Mouse (Mus musculus) heart, postnatal 0 days (tissue): Measurements from ENCODE around the gene Sde2. TPM values are rescaled to one million over a fixed set of nuclear protein-coding genes. Genes with fewer than 3 reads are reported as not detected.
A peak's percentile ranks its signal among the peaks of the same experiment; 100 is the strongest.
"Not testable (repeated sequence)": the region's sequence is repeated elsewhere in the genome, so short reads cannot be mapped to it uniquely, and the experiment has no call there.

Experiments
- ATAC-seq: fragments of 200-750 bp; cut with Nextera tagmentation; 2 replicates; pipeline ENCODE4 v1.8.0; 2017; ENCODE audit warnings: low read depth, moderate number of reproducible peaks, moderate library complexity; ENCODE audit not compliant: insufficient read depth
- DNase-seq: peaks from one replicate; pipeline ENCODE4 v3.0.0-alpha.2; 2016; ENCODE audit warnings: low spot score
- H3K27ac ChIP-seq: fragments of 300-500 bp; sonication (generic); 2 replicates; pipeline ENCODE4 v1.5.1; 2014; ENCODE audit warnings: low read depth, mild to moderate bottlenecking
- H3K27me3 ChIP-seq: fragments of 300-500 bp; sonication (generic); 2 replicates; pipeline ENCODE4 v1.6.1; 2014; ENCODE audit warnings: low read length, mixed read lengths; ENCODE audit not compliant: control insufficient read depth, insufficient read depth
- H3K36me3 ChIP-seq: fragments of 300-500 bp; sonication (generic); replicated peaks from 2 replicates; pipeline ENCODE4 v1.6.1; 2014; ENCODE audit warnings: low read length, mixed read lengths; ENCODE audit not compliant: control insufficient read depth, insufficient read depth
- H3K4me1 ChIP-seq: fragments of 300-500 bp; sonication (generic); 2 replicates; pipeline ENCODE4 v1.6.1; 2014; ENCODE audit warnings: antibody characterized with exemption; ENCODE audit not compliant: control insufficient read depth, insufficient read depth
- H3K4me2 ChIP-seq: fragments of 300-500 bp; sonication (generic); 2 replicates; pipeline ENCODE4 v1.6.1; 2014; ENCODE audit warnings: low read depth, mild to moderate bottlenecking, low read length, moderate library complexity
- H3K4me3 ChIP-seq: fragments of 300-500 bp; sonication (generic); 2 replicates; pipeline ENCODE4 v1.5.1; 2014; ENCODE audit warnings: low read depth, low read length
- H3K9ac ChIP-seq: fragments of 300-500 bp; sonication (generic); replicated peaks from 2 replicates; pipeline ENCODE4 v1.6.1; 2014; ENCODE audit warnings: low read depth, low read length, mixed read lengths
- H3K9me3 ChIP-seq: fragments of 300-500 bp; sonication (generic); replicated peaks from 2 replicates; pipeline ENCODE4 v1.6.1; 2016; ENCODE audit warnings: low read length; ENCODE audit not compliant: control insufficient read depth
- CTCF ChIP-seq: IDR thresholded peaks from 2 replicates; pipeline ENCODE4 v1.5.1; 2016; ENCODE audit warnings: antibody characterized with exemption, control low read depth, low read depth
- EP300 ChIP-seq: IDR thresholded peaks from 2 replicates; pipeline ENCODE4 v1.6.1; 2016; ENCODE audit warnings: antibody characterized with exemption, low read depth
- WGBS: fragments of 180-500 bp; shearing (Covaris S2); extraction: QIAGEN DNeasy Blood & Tissue Kit; methylation state at CpG from one replicate; pipeline ENCODE4 v1.1.7; 2014; 5-methylcytosine and 5-hydroxymethylcytosine counted together
- polyA plus RNA-seq: library from polyadenylated mRNA; unstranded; fragments of >200 nt; fragmentation: Nextera tagmentation; extraction: Ambion mirVana; gene quantifications from 2 replicates; pipeline ENCODE4 v1.2.1, GENCODE M21; 2015
- total RNA-seq: library from RNA; depleted of rRNA; stranded (reverse); fragments of >200 nt; gene quantifications from 2 replicates; pipeline ENCODE4 v1.2.3, GENCODE M21; 2014; ENCODE audit warnings: low replicate concordance

Gene Sde2
- total and polyA plus RNA-seq, 2 experiments from 2014 or later: 9.8 to 15.8 TPM

GRCm38 (mm10) chr1:180826634-180827033 is 24.3 kb upstream of the Sde2 start:
- 92% methylated on average over 4 of the region's 4 CpGs for WGBS
- H3K4me3 ChIP-seq: no peak overlapping the region
- peaks cover 16% of the 10 kb centered on the region for H3K4me1 ChIP-seq
- no peak for TF ChIP-seq CTCF
- no peak for TF ChIP-seq EP300
- H3K4me2 ChIP-seq: no peak overlapping the region
- no peaks in the 10 kb centered on the region for H3K36me3 ChIP-seq
- no peak overlapping the region for H3K27ac ChIP-seq
- ATAC-seq: no peak
- H3K27me3 ChIP-seq: no peaks in the 10 kb centered on the region
- no peak for DNase-seq
- no peaks in the 10 kb centered on the region for H3K9me3 ChIP-seq
- H3K9ac ChIP-seq: no peak overlapping the region

- 0 out of 2 replicates have a peak overlapping the region, but pooled peaks have one; percentile 40 for H3K27ac ChIP-seq
Measured at GRCm38 (mm10) chr1:180829775-180830174, 21.2 kb upstream of the Sde2 start.

GRCm38 (mm10) chr1:180830175-180830574 is 20.8 kb upstream of the Sde2 start:
- Histone ChIP-seq H3K4me2 (peak overlapping the region; percentile 40), H3K27ac (peak overlapping the region; percentile 40; the same call in 1 of the 2 replicates), H3K4me1 (peaks cover 13% of the 10 kb centered on the region), H3K4me3 (no peak overlapping the region), H3K9ac (no peak overlapping the region), H3K36me3 (no peaks in the 10 kb centered on the region), H3K27me3 (no peaks in the 10 kb centered on the region), H3K9me3 (no peaks in the 10 kb centered on the region)
- DNase-seq (no peak), ATAC-seq (peak; percentile 11; the same call in 1 of the 2 replicates)
- TF ChIP-seq EP300: no peak
- no peak for TF ChIP-seq CTCF
- whole genome bisulfite sequencing: 53% methylated on average over 11 of the region's 11 CpGs

More at GRCm38 (mm10) chr1:180829775-180830174, 21.2 kb upstream of the Sde2 start:
- TF ChIP-seq EP300 (no peak), CTCF (no peak)
- ATAC-seq (peak; percentile 27; the same call in 1 of the 2 replicates), DNase-seq (no peak)
- no peak overlapping the region for H3K4me3 ChIP-seq
- 63% methylated on average over 11 of the region's 11 CpGs for WGBS
- no peaks in the 10 kb centered on the region for H3K36me3 ChIP-seq
- no peaks in the 10 kb centered on the region for H3K27me3 ChIP-seq
- no peaks in the 10 kb centered on the region for H3K9me3 ChIP-seq
- H3K4me1 ChIP-seq: peaks cover 15% of the 10 kb centered on the region
- peak overlapping the region; percentile 40 for H3K4me2 ChIP-seq
- no peak overlapping the region for H3K9ac ChIP-seq

GRCm38 (mm10) chr1:180830588-180831346 is 20.2 kb upstream of the Sde2 start:
- Histone ChIP-seq H3K27ac (peak overlapping the region; percentile 40; the same call in 1 of the 2 replicates), H3K36me3 (no peaks in the 10 kb centered on the region), H3K9me3 (no peaks in the 10 kb centered on the region), H3K4me3 (no peak overlapping the region), H3K27me3 (no peaks in the 10 kb centered on the region), H3K4me2 (peak overlapping the region; percentile 40), H3K4me1 (peaks cover 13% of the 10 kb centered on the region), H3K9ac (no peak overlapping the region)
- DNase-seq (no peak), ATAC-seq (peak; percentile 30; the same call in 1 of the 2 replicates)
- no peak for TF ChIP-seq EP300
- no peak for TF ChIP-seq CTCF
- WGBS: 21% methylated on average over 14 of the region's 14 CpGs

DNA sequence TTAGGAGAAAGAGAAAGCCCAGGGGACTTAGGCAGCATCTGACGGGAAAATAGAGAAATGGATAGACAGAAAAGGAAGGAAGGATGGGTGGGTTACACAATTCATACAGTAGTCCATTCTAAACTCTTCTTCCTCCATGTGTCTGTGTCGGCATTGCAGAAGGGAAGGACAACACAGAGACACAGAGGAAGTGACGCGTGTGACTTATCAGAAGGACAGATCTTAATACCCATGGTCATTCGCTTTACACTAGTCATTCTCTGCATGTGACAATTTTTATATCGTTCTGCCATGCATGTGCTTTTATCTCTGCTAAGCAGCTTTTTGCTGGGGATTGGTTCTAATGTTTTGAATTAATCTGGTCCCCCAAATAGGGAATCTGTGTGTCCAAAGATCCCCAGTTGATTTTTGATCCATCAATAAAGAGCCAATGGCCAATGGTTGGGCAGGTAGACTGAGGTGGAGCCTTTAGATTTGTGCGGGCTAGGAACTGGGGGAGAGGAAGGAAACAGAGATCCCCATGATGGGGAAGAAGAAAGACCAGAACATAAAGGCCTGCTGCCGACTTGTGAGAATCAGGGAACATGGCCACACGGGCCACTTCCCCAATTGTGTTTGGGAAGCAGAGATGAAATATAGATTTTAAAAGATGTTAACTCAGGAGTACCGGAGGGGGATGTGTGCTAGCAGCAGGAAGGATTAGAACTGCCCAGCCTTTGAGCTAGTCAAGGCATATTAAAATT is 15.5 kb upstream of the Sde2 start:
- TF ChIP-seq CTCF: no peak
- TF ChIP-seq EP300: no peak
- H3K9ac ChIP-seq: no peak overlapping the region
- DNase-seq (no peak), ATAC-seq (no peak)
- H3K4me3 ChIP-seq: no peak overlapping the region
- peaks cover 3% of the 10 kb centered on the region for H3K4me1 ChIP-seq
- no peak overlapping the region for H3K4me2 ChIP-seq
- WGBS: 72% methylated on average over 10 of the region's 10 CpGs
- H3K27ac ChIP-seq: no peak overlapping the region
- no peaks in the 10 kb centered on the region for H3K9me3 ChIP-seq
- H3K36me3 ChIP-seq: no peaks in the 10 kb centered on the region
- no peaks in the 10 kb centered on the region for H3K27me3 ChIP-seq

- 89% methylated on average over 8 of the region's 8 CpGs for WGBS
- not testable (repeated sequence) for H3K4me2 ChIP-seq
Measured at GRCm38 (mm10) chr1:180836467-180836866, 14.5 kb upstream of the Sde2 start.

More at GRCm38 (mm10) chr1:180836467-180836866, 14.5 kb upstream of the Sde2 start:
- H3K36me3 ChIP-seq, H3K4me1 ChIP-seq, DNase-seq, H3K27ac ChIP-seq, H3K27me3 ChIP-seq, ATAC-seq, H3K9ac ChIP-seq, H3K9me3 ChIP-seq, H3K4me3 ChIP-seq: not testable (repeated sequence)
